Mouse (Mus musculus) heart, adult 9 months (tissue): ENCODE measurements at regions not wholly inside any gene's neighbourhood (a gene's known extent, or its start where the extent isn't known, plus 50 kb on each side); places are given as distances from the start of the nearest gene placed in this dataset.
A peak's percentile ranks its signal among the peaks of the same experiment; 100 is the strongest.

ENCODE experiments used
- DNase-seq, 2 experiments: peaks; one replicate each; pipeline ENCODE4 v3.0.0; 2022; ENCODE audit warnings: low spot score in 2 of 2

- no peak for DNase-seq
Measured at GRCm38 (mm10) chr4:81730386-81730785, 287.8 kb upstream of the Mpdz start.

- DNase-seq: no peak
Measured at GRCm38 (mm10) chr4:81728961-81729360, 286.3 kb upstream of the Mpdz start.

GRCm38 (mm10) chr4:81727735-81728581 lies 285.3 kb upstream of the Mpdz start:
- peak; percentile 68 to 69 for DNase-seq

- no peak for DNase-seq
Measured at GRCm38 (mm10) chr4:81726761-81727723, 284.4 kb upstream of the Mpdz start.

GRCm38 (mm10) chr4:81724751-81725150 lies 282.1 kb upstream of the Mpdz start:
- no peak for DNase-seq

GRCm38 (mm10) chr4:81712378-81712777 lies 269.8 kb upstream of the Mpdz start:
- peak in 1 of 2 experiments; percentile 4 for DNase-seq

GRCm38 (mm10) chr4:81695182-81695581 lies 252.6 kb upstream of the Mpdz start:
- DNase-seq: no peak

GRCm38 (mm10) chr4:81677205-81677604 lies 234.6 kb upstream of the Mpdz start:
- no peak for DNase-seq

- no peak for DNase-seq
Measured at GRCm38 (mm10) chr4:81674871-81675270, 232.3 kb upstream of the Mpdz start.

GRCm38 (mm10) chr4:81673398-81674265 lies 231.0 kb upstream of the Mpdz start:
- DNase-seq: peak; percentile 2 to 14

- no peak for DNase-seq
Measured at GRCm38 (mm10) chr4:81671986-81672385, 229.4 kb upstream of the Mpdz start.

GRCm38 (mm10) chr4:81669181-81669580 lies 226.6 kb upstream of the Mpdz start:
- peak; percentile 4 to 5 for DNase-seq

- DNase-seq: no peak
Measured at GRCm38 (mm10) chr4:81661096-81661495, 218.5 kb upstream of the Mpdz start.

GRCm38 (mm10) chr4:81628496-81628828 lies 185.8 kb upstream of the Mpdz start:
- no peak for DNase-seq

GRCm38 (mm10) chr4:81627714-81628495 lies 185.3 kb upstream of the Mpdz start:
- no peak for DNase-seq

GRCm38 (mm10) chr4:81625348-81625934 lies 182.8 kb upstream of the Mpdz start:
- no peak for DNase-seq

- no peak for DNase-seq
Measured at GRCm38 (mm10) chr4:81624111-81624510, 181.5 kb upstream of the Mpdz start.

GRCm38 (mm10) chr4:81621391-81622137 lies 178.9 kb upstream of the Mpdz start:
- DNase-seq: peak; percentile 67 to 80

GRCm38 (mm10) chr4:81617191-81617590 lies 174.6 kb upstream of the Mpdz start:
- no peak for DNase-seq

- DNase-seq: peak; percentile 50 to 55
Measured at GRCm38 (mm10) chr4:81611191-81611590, 168.6 kb upstream of the Mpdz start.
